Mouse (Mus musculus) liver, embryonic 14.5 days (tissue): ENCODE data around the gene Ptprj.

Experiments
- CTCF ChIP-seq: IDR thresholded peaks from 2 replicates; pipeline ENCODE4 v1.5.1; 2016; ENCODE audit warnings: antibody characterized with exemption, low read depth, control low read depth
- EP300 ChIP-seq: IDR thresholded peaks from 2 replicates; pipeline ENCODE4 v1.6.1; 2016; ENCODE audit warnings: antibody characterized with exemption, low read depth

DNA sequence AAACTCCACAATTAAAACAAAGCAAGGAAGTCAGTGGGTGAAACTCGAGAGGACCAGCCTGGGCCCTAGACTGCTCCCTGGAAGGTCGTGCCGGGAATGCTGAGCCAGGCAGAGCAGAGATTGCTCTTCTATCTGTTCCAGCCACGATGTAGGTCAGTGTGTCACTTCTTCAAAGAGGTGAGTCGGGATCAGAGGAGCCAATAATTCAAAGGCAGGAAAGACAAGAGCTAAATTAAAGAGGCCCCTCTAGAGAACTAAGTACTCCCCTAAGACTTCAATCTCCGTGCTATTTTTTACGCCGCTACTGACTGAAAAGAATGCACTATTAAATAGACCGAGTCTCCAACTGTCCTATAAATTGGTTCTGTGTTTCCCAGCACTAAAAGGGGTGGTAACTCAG is 43.9 kb downstream of the Ptprj start:
- no peak for TF ChIP-seq CTCF
- TF ChIP-seq EP300, result no peak
